Comparison of ENCODE assay signal across 9 mouse cellular contexts in the genomic region with DNA sequence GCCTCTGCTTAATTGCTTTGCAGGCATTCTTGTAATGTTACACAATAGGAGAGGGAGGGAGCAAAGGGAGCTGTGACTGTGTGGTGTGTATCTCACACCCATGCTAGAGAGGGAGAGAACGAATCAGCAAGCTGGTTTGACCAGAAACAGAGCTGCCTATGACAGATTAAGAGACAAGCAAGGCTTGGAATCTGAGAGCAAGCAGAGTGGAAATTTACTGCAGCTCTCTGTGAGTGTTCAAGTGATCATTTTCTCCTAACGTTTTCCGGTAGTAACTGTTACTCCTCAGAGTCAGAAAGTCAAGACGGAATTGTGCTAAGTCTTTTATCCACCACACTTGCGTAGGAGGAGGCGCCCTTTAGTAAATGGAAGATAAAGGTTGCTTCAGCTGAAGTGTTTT. TPM values are rescaled to one million over a fixed set of nuclear protein-coding genes. Genes with fewer than 3 reads are reported as not detected.
A peak's percentile ranks its signal among the peaks of the same experiment; 100 is the strongest.
DNase-seq lines count a peak whose midpoint lies in the region; ATAC-seq and TF ChIP-seq lines count a peak whose summit lies in the region.
"Had no signal": no experiment of that assay in that cellular context is flagged by ENCODE, and none has a peak within 500 bp of the region (broad histone marks: within the 10 kb centered on the region; RNA-seq: fewer than 3 reads in every experiment).

No protein-coding gene starts in this region.

- WGBS in hindbrain, embryonic 14.5 days: 65% methylated on average over 6 of the region's 6 CpGs
- 76% methylated on average over 6 of the region's 6 CpGs for WGBS in hindbrain, embryonic 10.5 days
- WGBS in heart, embryonic 12.5 days: 14% methylated on average over 6 of the region's 6 CpGs
- WGBS in forebrain, embryonic 12.5 days: 75% methylated on average over 6 of the region's 6 CpGs
- WGBS in thymus, adult 2 months: 89% methylated on average over 6 of the region's 6 CpGs

- H3K4me2 ChIP-seq in hindbrain, embryonic 14.5 days (replicated peaks): no peak overlapping the region
- H3K4me2 ChIP-seq in heart, embryonic 12.5 days: peak overlapping the region; percentile 58
- H3K4me2 ChIP-seq in forebrain, embryonic 12.5 days: no peak overlapping the region
- H3K4me2 ChIP-seq: neural tube, embryonic 12.5 days had no signal

- H3K9ac ChIP-seq in hindbrain, embryonic 14.5 days: no peak overlapping the region
- 0 out of 2 replicates have a peak overlapping the region, but pooled peaks have one; percentile 15 for H3K9ac ChIP-seq in heart, embryonic 12.5 days
- no peak overlapping the region for H3K9ac ChIP-seq in forebrain, embryonic 12.5 days
- H3K9ac ChIP-seq: neural tube, embryonic 12.5 days had no signal

- TF ChIP-seq CTCF in thymus, adult 2 months (IDR thresholded peaks at IDR 0.05; ENCODE audit: borderline replicate concordance, control insufficient read depth, extremely low read depth, insufficient read depth, low read length, poor library complexity): no peak

- no peaks in the 10 kb centered on the region for H3K27me3 ChIP-seq in hindbrain, embryonic 14.5 days (ENCODE audit: control insufficient read depth, insufficient read depth, low read length)
- no peaks in the 10 kb centered on the region for H3K27me3 ChIP-seq in hindbrain, embryonic 10.5 days (ENCODE audit: insufficient read depth, poor library complexity, severe bottlenecking)
- no peaks in the 10 kb centered on the region for H3K27me3 ChIP-seq in heart, embryonic 12.5 days (replicated peaks)
- H3K27me3 ChIP-seq in forebrain, embryonic 12.5 days: no peaks in the 10 kb centered on the region
- no peaks in the 10 kb centered on the region for H3K27me3 ChIP-seq in thymus, adult 2 months (ENCODE audit: control insufficient read depth, insufficient read depth, low read length)
- H3K27me3 ChIP-seq: neural tube, embryonic 12.5 days had no signal

- H3K27ac ChIP-seq in hindbrain, embryonic 14.5 days: 0 out of 2 replicates have a peak overlapping the region, but pooled peaks have one; percentile 35
- no peak overlapping the region for H3K27ac ChIP-seq in hindbrain, embryonic 10.5 days
- peak overlapping the region; percentile 81 for H3K27ac ChIP-seq in heart, embryonic 12.5 days (ENCODE audit: poor library complexity, severe bottlenecking)
- no peak overlapping the region for H3K27ac ChIP-seq in forebrain, embryonic 12.5 days
- no peak overlapping the region for H3K27ac ChIP-seq in thymus, adult 2 months (ENCODE audit: control insufficient read depth, insufficient read depth, low read length)
- H3K27ac ChIP-seq: neural tube, embryonic 12.5 days had no signal

- no peak for TF ChIP-seq POLR2A in thymus, adult 2 months (IDR thresholded peaks at IDR 0.05; ENCODE audit: control insufficient read depth, extremely low read depth, insufficient read depth, low read length, poor library complexity)

- H3K9me3 ChIP-seq in hindbrain, embryonic 14.5 days (ENCODE audit: control insufficient read depth, low read length): no peaks in the 10 kb centered on the region
- no peaks in the 10 kb centered on the region for H3K9me3 ChIP-seq in hindbrain, embryonic 10.5 days
- no peaks in the 10 kb centered on the region for H3K9me3 ChIP-seq in heart, embryonic 12.5 days (replicated peaks)
- no peaks in the 10 kb centered on the region for H3K9me3 ChIP-seq in forebrain, embryonic 12.5 days
- H3K9me3 ChIP-seq: neural tube, embryonic 12.5 days had no signal

- H3K4me3 ChIP-seq in hindbrain, embryonic 14.5 days (replicated peaks; ENCODE audit: low read length): no peak overlapping the region
- H3K4me3 ChIP-seq in hindbrain, embryonic 10.5 days: no peak overlapping the region
- H3K4me3 ChIP-seq in heart, embryonic 12.5 days: peak overlapping the region; percentile 32
- no peak overlapping the region for H3K4me3 ChIP-seq in forebrain, embryonic 12.5 days (replicated peaks)
- H3K4me3 ChIP-seq in thymus, adult 2 months (ENCODE audit: control insufficient read depth, insufficient read depth, low read length): no peak overlapping the region
- H3K4me3 ChIP-seq: neural tube, embryonic 12.5 days had no signal

- no peak for ATAC-seq in hindbrain, embryonic 14.5 days (ENCODE audit: low FRiP score)
- no peak; the same call in 1 of the 2 replicates for ATAC-seq in heart, embryonic 12.5 days (ENCODE audit: insufficient number of reproducible peaks, low FRiP score)
- no peak for ATAC-seq in forebrain, embryonic 12.5 days (ENCODE audit: low FRiP score)

- DNase-seq in hindbrain, embryonic 14.5 days (ENCODE audit: low spot score): no peak
- DNase-seq in hindbrain, embryonic 10.5 days (ENCODE audit: low spot score): no peak
- peak; percentile 8 for DNase-seq in adrenal gland, adult 8-10 months
- DNase-seq in layer of hippocampus, adult 9-10 months (ENCODE audit: low spot score): peak; percentile 20
- DNase-seq in gastrocnemius, postnatal 4 days (ENCODE audit: low spot score in 2 of 2): no peak
- no peak for DNase-seq in thymus, adult 2 months

- H3K4me1 ChIP-seq in hindbrain, embryonic 14.5 days (replicated peaks; ENCODE audit: control insufficient read depth, insufficient read depth, low read length): no peaks in the 10 kb centered on the region
- no peaks in the 10 kb centered on the region for H3K4me1 ChIP-seq in hindbrain, embryonic 10.5 days (replicated peaks)
- H3K4me1 ChIP-seq in heart, embryonic 12.5 days (replicated peaks): peaks cover 5% of the 10 kb centered on the region; the same call in 1 of the 2 replicates
- no peaks in the 10 kb centered on the region for H3K4me1 ChIP-seq in forebrain, embryonic 12.5 days
- H3K4me1 ChIP-seq in thymus, adult 2 months (replicated peaks; ENCODE audit: control insufficient read depth, insufficient read depth, low read length): no peaks in the 10 kb centered on the region
- H3K4me1 ChIP-seq: neural tube, embryonic 12.5 days had no signal

- no peaks in the 10 kb centered on the region for H3K36me3 ChIP-seq in hindbrain, embryonic 14.5 days (replicated peaks; ENCODE audit: control insufficient read depth, insufficient read depth)
- H3K36me3 ChIP-seq in hindbrain, embryonic 10.5 days: no peaks in the 10 kb centered on the region
- no peaks in the 10 kb centered on the region for H3K36me3 ChIP-seq in heart, embryonic 12.5 days
- no peaks in the 10 kb centered on the region for H3K36me3 ChIP-seq in forebrain, embryonic 12.5 days (replicated peaks)
- H3K36me3 ChIP-seq in thymus, adult 2 months (ENCODE audit: control insufficient read depth, insufficient read depth, low read length): no peaks in the 10 kb centered on the region
- H3K36me3 ChIP-seq: neural tube, embryonic 12.5 days had no signal

RNA-seq across cellular contexts. Expression of a gene that starts 37.9 kb away (rescaled TPM):
- 32.2 and 33.4 TPM in 2 replicates for polyA plus RNA-seq in hindbrain, embryonic 14.5 days (2014; fragmentation: Nextera tagmentation; extraction: Ambion mirVana)
- 38.3 and 44.3 TPM in 2 replicates for polyA plus RNA-seq in hindbrain, embryonic 10.5 days (2016; fragmentation: Nextera tagmentation; extraction: Ambion mirVana)
- total RNA-seq in adrenal gland, adult 8-10 months (2022): 10 to 100 TPM; 31.7 to 46.4 (median 42.3) TPM
- polyA plus RNA-seq in heart, embryonic 12.5 days (2016; fragmentation: Nextera tagmentation; extraction: Ambion mirVana): 28.6 and 28.7 TPM in 2 replicates
- polyA plus RNA-seq in forebrain, embryonic 12.5 days (2016; fragmentation: Nextera tagmentation; extraction: Ambion mirVana): 35.5 and 37.5 TPM in 2 replicates
- 10 to 100 TPM; 18.7 to 19.9 TPM for total RNA-seq in gastrocnemius, postnatal 4 days (2021)
- 5.3 and 5.5 TPM in 2 replicates for polyA plus RNA-seq in thymus, adult 2 months (2012; rRNA removed)

RNA-seq across cellular contexts. Expression of a gene that starts 38.0 kb away (rescaled TPM):
- polyA plus RNA-seq in hindbrain, embryonic 14.5 days (2014; fragmentation: Nextera tagmentation; extraction: Ambion mirVana): 6.3 and 8.9 TPM in 2 replicates
- polyA plus RNA-seq in hindbrain, embryonic 10.5 days (2016; fragmentation: Nextera tagmentation; extraction: Ambion mirVana): 12.1 and 12.6 TPM in 2 replicates
- 1 to 10 TPM; 5.6 to 9.9 (median 7.4) TPM for total RNA-seq in adrenal gland, adult 8-10 months (2022)
- polyA plus RNA-seq in heart, embryonic 12.5 days (2016; fragmentation: Nextera tagmentation; extraction: Ambion mirVana): 7.4 and 9.0 TPM in 2 replicates
- 11.7 and 13.0 TPM in 2 replicates for polyA plus RNA-seq in forebrain, embryonic 12.5 days (2016; fragmentation: Nextera tagmentation; extraction: Ambion mirVana)
- 1 to 10 TPM; 8.2 to 8.5 TPM for total RNA-seq in gastrocnemius, postnatal 4 days (2021)
- polyA plus RNA-seq in thymus, adult 2 months (2012; rRNA removed): 19.1 and 20.5 TPM in 2 replicates

Comparison
In these comparisons a context has a peak if more than half of its experiments do, and no peak if none do; other contexts are left out.
1. H3K27ac ChIP-seq: peak in hindbrain, embryonic 14.5 days (single experiment) and heart, embryonic 12.5 days (single experiment); none in hindbrain, embryonic 10.5 days (single experiment), forebrain, embryonic 12.5 days (single experiment) and thymus, adult 2 months (single experiment).
2. DNase-seq: peak in adrenal gland, adult 8-10 months (single experiment) and layer of hippocampus, adult 9-10 months (single experiment); none in hindbrain, embryonic 14.5 days (single experiment), hindbrain, embryonic 10.5 days (single experiment), gastrocnemius, postnatal 4 days (0 of 2) and thymus, adult 2 months (single experiment).